Mouse (Mus musculus): Measurements from ENCODE around the gene Wrap53. TPM values are rescaled to one million over a fixed set of nuclear protein-coding genes. Genes with fewer than 3 reads are reported as not detected.

Wrap53 gene
- total RNA-seq, 2 experiments from 2014 or later: 4.3 to 6.5 TPM

DNA sequence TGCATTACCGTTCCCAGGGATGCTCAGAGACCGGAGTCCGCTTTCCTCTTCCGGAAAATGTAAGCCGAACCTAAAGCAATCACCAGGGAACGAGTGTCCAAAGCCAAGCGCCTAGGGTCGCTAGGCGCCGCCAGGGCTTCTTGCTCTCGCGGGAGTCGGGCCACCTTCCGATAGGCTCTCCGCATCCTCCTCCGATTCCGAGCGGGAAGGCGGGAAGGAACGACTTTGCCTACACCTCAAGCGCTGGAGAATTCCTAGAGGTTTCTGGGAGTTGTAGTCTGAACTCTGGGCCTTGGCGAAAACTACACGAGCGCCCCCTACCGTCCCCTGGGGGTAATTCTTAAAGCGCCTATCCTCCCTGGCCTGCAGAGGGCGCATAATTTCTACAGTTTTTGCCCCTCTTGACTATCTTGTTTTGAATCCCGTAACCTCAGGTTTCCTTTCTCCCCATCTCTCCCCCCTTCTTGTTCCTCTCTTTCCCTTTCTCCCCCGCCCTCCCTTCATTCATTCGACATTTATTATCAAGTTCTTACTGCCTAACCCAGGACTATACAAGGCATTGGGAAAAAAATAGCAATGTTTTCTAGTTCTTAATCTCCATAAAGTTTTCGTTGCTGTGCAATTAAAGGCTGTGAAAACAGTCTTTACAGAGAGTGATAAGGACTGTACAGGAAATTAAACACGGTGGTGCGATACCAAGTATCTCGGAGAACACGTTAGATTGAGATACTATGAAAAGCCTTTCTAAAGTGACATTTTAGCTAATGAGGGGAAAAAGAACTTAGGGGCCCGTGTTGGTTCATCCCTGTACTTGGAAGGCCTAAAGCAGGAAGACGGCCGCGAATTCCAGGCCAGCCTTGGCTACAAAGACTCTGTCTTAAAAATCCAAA is 682 bp downstream of the Wrap53 start:
- DNase-seq: peak; percentile 96
- intact Hi-C loops (cut with DNase I): loop anchor here (1.0 to 2.0 kb wide), 2 partner anchors 25 to 34 kb away; partner anchors contain the start of gene Atp1b2

DNA sequence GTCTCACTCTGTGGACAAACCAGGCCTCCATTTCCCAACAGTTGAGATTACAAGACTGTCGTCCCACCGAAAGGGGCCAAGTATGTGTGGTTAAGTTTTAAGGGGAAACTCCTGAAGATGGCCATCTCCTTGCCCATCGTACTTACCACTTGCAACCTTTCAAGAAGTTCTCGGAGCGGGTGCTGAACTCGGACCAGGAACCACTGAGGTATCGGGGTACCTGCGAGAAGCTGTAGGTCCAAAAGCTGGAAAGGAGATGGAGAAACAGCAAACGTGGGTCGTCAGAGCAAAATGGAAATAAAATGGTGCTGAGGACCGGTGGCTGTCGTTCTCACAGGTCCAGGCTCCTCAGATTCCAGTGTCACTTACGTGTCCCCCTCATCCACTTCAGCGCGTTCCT is 1.8 kb downstream of the Wrap53 start:
- no peak for DNase-seq
- intact Hi-C loops (cut with DNase I): no loop called here

GRCm38 (mm10) chr11:69576307-69576706 is 3.7 kb downstream of the Wrap53 start:
- intact Hi-C loops (cut with DNase I): no loop called here

GRCm38 (mm10) chr11:69575220-69575619 is 4.8 kb downstream of the Wrap53 start:
- DNase-seq: no peak
- intact Hi-C loops (cut with DNase I): loop anchor here (2.0 kb wide), 1 partner anchor 28 kb away; no protein-coding TSS in a partner anchor

More at GRCm38 (mm10) chr11:69576307-69576706, 3.7 kb downstream of the Wrap53 start:
- DNase-seq: no peak

- DNase-seq: no peak
- intact Hi-C loops (cut with DNase I): no loop called here
These were observed 14.9 kb downstream of the Wrap53 start for GRCm38 (mm10) chr11:69565131-69565530.

GRCm38 (mm10) chr11:69564391-69564790 is 15.7 kb downstream of the Wrap53 start:
- no peak for DNase-seq
- intact Hi-C loops (cut with DNase I): no loop called here

DNA sequence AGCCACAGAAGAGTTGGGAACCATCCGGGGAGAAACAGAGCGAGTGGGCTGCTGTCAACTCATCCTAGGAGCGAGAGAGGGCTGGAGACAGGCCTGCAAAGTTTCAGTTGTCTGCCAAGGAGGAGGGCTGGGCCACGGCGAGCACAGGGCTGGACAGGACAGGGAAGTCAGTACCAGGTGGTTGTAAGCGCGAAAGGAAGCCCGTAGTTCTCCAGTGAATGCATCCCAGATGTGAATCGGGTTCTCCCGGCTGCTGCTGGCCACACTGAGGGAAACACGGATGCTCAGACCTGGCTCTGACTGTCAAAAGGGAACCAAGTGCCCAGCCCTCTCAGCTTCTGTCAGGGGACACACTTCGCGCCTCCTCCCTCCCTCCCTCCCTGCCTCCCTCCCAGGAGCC is 16.7 kb downstream of the Wrap53 start:
- intact Hi-C loops (cut with DNase I): no loop called here
- DNase-seq: no peak

DNA sequence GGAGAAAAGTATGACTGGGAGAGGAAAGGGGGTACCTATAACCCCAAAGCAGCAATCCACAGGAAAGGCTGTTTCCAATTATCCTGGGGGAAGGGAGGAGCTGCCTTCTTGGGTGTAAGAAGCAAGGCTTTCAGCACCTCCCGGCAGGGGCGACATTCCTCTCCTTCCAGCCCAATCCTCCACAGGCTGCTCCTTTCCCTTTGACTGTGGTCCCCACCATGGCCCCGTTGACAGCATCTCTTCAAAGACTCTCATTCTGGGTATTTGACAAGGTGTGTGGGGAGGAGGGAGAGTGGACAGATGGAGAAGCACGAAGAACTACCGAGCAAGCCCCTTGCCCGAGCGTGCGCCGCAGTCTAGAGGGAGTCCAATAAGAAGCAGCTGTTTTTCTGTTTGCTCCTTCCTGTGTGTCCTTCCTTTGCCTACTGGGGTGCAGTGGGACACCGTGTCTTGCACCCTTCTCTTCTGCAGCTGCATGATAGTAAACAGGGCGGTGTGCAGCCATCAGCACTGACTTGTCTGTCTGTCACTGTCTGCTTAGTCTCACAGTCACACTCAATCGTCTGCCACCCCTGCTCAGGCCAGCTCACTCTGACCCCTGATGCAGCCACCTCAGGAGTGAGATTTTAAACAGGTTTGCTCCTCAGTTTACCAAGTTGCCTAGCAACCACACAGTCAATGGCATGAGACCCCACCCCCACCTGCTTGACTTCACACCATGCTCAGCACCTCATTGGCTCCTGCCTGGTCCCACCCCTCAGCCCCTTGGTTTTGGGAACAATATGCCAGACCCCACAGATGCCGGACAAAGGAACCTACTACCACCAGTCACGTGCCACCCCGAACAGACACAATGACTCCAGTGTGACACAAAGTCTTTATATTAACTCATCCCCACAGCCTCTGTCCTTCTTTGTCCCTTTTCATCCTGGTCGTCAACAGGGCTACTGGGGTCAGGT is 18.9 kb downstream of the Wrap53 start:
- DNase-seq: no peak
- intact Hi-C loops (cut with DNase I): no loop called here

DNA sequence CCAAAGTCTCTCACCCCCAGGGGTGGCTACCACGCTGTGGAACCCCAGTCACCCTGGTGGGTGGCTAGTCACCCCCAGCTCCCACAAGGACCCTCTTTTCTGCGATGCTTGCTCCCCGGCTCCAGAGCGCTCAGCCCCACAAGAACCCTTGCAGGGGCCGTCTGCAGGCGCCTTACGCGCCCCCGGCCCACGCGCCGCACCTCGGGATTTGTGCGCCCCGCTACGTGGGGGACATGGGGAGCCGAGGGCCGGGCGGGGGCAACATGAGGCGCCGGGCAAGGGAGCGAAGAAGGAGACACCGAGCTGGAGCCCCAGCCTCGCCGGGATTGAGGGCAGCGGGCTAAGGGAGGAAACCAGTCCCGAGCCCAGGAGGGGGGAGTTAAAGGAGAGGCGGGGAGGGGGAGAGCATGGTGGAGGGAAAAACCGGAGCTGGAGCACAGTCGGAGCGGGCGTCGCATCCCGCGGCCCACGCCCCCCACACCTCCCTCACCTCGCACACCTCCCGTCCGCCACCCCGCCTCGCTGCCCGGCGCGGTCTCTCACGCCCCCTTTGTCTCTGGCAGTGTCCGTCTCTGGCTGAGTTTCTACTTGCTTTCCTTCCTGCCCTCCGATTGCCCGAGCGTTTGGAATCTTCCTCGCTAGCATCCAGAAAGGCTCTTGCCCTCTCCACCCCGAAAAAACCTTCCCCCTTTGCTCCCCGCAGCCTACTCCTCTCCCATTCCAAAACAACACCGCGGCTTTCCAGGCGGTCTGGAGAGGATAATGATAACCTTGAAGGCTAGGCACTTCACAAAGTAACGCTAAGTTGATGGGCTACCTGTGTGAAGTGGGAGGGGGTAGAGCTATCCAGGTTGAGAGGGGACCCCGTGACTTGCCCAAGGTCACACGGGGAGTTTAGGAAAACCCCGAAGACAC is 19.9 kb downstream of the Wrap53 start, which contains the start of gene Efnb3:
TSS of gene Efnb3 (minus strand) at position 355 of the 915 bp plus-strand sequence.
- DNase-seq: peak; percentile 28 to 53
- intact Hi-C loops (cut with DNase I): no loop called here

DNA sequence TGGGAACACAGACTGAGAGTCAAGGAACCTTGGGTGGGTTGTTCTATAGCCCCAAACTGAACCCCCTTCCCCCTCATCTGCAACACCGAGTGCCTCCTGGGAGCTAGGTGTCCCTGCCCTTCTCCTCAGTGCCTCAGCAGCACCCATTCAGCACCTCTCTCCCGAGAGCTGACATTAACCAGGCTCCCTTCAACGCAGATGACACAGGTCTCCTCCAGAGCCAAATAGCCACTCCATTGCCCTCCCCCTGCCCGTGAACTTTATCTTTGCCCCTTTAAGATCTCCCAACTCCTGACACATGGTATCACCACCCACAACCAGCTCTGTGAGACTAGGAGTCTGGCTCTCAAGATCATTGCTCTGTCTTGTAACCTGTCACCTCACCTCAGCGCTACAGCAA is 20.9 kb downstream of the Wrap53 start:
- peak; percentile 35 to 60 for DNase-seq

GRCm38 (mm10) chr11:69558756-69559155 is 21.3 kb downstream of the Wrap53 start:
- no peak for DNase-seq
- intact Hi-C loops (cut with DNase I): no loop called here

More for the DNA sequence above, 20.9 kb downstream of the Wrap53 start:
- intact Hi-C loops (cut with DNase I): no loop called here

GRCm38 (mm10) chr11:69557381-69557958 is 22.6 kb downstream of the Wrap53 start:
- DNase-seq: no peak
- intact Hi-C loops (cut with DNase I): no loop called here

GRCm38 (mm10) chr11:69554539-69555140 is 25.4 kb downstream of the Wrap53 start:
- no peak for DNase-seq
- intact Hi-C loops (cut with DNase I): no loop called here

DNA sequence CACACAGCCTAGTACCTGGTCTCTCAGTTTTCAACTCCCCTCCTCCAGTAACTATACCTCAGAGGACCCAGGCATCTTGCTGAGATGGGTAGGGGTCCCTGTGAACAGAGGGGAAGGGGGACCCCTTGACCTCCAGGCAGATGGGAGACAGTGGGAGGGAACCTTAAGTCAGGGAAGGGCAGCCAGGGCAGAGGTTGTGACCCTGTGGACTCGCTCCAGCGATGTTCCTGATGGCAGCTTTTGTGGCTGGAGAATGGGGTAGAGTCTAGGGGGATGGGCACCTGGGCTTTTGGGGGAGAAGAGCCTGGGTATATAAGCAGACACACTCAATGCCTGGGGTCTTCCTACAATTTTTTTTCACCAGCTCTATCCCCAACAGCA is 26.7 kb downstream of the Wrap53 start:
- intact Hi-C loops (cut with DNase I): no loop called here
- no peak for DNase-seq

DNA sequence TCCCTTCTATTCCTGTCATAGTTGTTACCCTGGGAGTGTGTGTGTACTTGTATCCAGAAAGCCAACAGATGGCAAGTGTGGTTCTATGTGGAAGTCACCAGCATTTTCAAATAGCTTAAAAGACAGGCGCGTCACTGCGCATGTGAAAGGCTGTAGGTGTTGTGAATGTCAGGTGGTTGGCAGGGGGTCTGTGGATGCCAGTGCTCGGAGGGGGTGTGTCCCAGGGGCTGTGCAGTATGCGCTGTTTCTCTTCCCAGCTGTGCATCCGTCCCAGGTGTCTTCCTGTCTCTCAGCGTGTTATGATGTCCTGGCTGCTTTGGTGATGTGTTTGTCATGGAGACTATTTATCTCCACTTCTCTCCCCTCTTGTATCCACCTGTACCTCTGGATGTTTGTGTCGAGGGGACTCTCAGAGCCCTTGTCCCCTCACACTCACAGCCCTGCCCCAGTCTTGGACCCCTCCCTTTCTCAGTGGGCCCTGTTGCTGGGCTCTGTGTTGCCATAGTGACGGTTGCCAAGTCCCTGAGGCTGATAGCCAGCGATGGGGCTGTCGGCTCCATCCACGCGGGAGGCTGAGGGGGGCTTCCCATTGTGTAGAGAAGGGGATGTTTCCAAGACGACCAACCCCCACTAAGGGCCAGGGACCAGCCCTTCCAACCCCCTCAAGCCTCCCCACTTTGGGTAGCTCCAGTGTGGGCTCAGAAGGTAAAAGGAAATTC is 27.3 kb downstream of the Wrap53 start:
- intact Hi-C loops (cut with DNase I): no loop called here
- DNase-seq: no peak

- intact Hi-C loops (cut with DNase I): no loop called here
- no peak for DNase-seq
These were observed 28.7 kb downstream of the Wrap53 start for GRCm38 (mm10) chr11:69551310-69551709.

DNA sequence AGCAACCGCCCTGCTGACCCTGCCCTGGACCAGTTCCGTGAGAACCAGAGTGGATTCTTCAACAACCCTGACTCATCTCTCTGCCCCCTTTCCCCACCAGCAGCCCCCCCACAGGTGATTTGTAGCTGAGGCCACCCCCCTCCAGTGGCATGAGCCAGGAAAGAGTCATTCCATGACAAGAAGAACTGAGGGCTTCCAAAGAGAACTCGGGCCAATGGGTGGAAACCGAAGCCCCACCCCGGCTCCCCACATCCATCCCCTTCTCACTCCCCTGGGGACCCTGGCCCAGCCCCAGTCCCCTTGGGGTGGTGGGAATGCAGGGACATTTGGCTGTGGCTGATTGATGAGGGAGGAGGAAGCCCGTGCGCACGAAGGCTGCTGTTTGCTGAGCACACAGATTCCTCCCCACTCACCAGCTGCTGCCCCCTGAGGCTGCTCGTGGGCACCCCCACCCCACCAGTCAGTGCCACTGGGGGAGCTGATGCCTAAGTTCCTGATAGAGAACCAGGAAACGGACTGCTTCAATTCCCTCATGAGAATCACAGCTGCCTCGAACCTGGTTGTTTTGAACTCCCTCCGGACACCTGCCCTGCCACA is 30.9 kb downstream of the Wrap53 start, which contains the start of gene Dnah2:
TSS of gene Dnah2 (minus strand) at position 51 of the 597 bp plus-strand sequence.
- DNase-seq: no peak
- intact Hi-C loops (cut with DNase I): no loop called here

DNA sequence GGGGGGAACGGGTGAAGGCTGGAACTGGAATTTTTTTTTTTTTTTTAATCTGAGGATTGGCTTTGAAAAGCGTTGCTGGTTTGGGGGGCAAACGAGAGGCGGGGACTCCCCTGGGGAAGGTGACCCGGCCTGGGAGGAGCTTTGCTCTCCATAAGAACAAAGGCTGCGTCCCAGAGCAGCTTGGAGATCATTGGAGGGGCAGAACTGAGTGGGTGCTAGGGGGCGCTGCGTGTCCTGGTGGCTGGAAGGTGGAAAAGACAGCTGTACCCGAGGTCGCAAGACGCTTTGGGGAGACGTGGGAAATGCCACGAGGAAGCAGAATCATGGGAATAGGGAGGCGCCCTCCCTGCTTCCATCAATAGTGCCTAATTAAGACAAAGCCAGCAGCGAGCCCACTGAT is 33.0 kb downstream of the Wrap53 start:
- intact Hi-C loops (cut with DNase I): loop anchor here (2.0 kb wide), 2 partner anchors 28 to 68 kb away; no protein-coding TSS in a partner anchor

More for the DNA sequence above, 33.0 kb downstream of the Wrap53 start:
- DNase-seq: peak; percentile 33 to 54
